Mouse (Mus musculus): ENCODE measurements around the gene Prepl.

The Prepl gene

GRCm38 (mm10) chr17:85023247-85024167 lies 66.5 kb downstream of the Prepl start:
- no peak for DNase-seq (ENCODE audit: low spot score in 2 of 2)

GRCm38 (mm10) chr17:85020343-85020742 lies 69.7 kb downstream of the Prepl start:
- no peak for DNase-seq (ENCODE audit: low spot score in 2 of 2)

- no peak for DNase-seq (ENCODE audit: low spot score in 2 of 2)
Measured at GRCm38 (mm10) chr17:85018794-85019193, 71.2 kb downstream of the Prepl start.

- DNase-seq (ENCODE audit: low spot score in 2 of 2): no peak
Measured at GRCm38 (mm10) chr17:85018344-85018743, 71.7 kb downstream of the Prepl start.

- no peak for DNase-seq (ENCODE audit: low spot score in 2 of 2)
Measured at GRCm38 (mm10) chr17:85014632-85015031, 75.4 kb downstream of the Prepl start.

GRCm38 (mm10) chr17:85013485-85013884 lies 76.6 kb downstream of the Prepl start:
- no peak for DNase-seq (ENCODE audit: low spot score in 2 of 2)
